Mouse (Mus musculus) adipose tissue, adult 10 weeks (tissue): ENCODE results near the gene Gpr137b. TPM values are rescaled to one million over a fixed set of nuclear protein-coding genes. Genes with fewer than 3 reads are reported as not detected.

ENCODE experiments used
- polyA plus RNA-seq: library from polyadenylated mRNA; stranded (reverse); fragments of 350-450 nt; fragmentation: Illumina TruSeq; extraction: RNeasy Lipid Tissue Mini Kit (QIAGEN cat#74804); gene quantifications from one replicate; pipeline ENCODE4 v1.2.3, GENCODE M21; 2014; ENCODE audit warnings: low read depth, low replicate concordance

The Gpr137b gene
- polyA plus RNA-seq, result 7.9 TPM

DNA sequence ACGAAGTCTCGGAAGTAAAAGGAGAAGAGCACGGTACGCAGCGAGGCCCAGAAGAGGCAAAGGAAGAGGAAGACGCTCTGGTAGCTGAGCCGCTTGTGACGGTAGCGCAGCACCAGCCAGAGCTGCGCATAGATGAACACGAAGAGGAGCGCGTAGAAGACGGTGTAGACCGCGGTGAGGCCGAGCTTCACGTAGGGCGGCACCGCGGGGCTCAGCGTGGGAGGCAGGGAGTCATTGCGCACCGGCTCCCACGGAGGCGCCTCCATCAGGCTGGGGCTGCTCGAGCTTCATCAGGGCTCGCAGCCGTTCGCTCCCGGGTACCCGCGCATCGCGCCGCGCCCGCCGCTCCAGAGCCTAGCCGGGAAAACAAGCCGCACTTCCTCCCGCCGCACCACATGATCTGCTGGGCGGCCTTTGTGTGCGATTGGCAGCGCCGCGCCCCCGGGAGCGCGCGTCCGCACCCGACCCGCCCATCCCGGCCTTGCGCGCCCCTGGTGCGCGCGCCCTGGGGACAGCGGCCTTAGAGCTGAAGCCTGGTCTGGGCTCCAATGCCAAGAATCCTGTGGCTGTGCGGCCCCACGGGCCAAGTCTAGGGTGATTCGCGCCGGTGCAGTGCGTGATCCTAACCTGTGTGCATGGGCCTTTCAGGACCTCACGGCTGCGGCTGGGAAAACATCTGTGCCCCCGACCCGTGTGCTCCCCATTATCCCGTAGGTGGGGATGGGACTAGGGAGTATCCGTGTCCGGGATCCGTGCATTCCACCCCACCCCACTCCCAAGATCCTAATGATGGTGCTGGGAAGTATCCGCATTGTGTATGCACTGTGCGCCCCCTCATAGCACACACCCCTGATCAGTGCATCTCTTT is at the start of gene Gpr137b:
Gene Gpr137b, minus strand, starts transcription at position 787 of the 868 bp plus-strand sequence.

DNA sequence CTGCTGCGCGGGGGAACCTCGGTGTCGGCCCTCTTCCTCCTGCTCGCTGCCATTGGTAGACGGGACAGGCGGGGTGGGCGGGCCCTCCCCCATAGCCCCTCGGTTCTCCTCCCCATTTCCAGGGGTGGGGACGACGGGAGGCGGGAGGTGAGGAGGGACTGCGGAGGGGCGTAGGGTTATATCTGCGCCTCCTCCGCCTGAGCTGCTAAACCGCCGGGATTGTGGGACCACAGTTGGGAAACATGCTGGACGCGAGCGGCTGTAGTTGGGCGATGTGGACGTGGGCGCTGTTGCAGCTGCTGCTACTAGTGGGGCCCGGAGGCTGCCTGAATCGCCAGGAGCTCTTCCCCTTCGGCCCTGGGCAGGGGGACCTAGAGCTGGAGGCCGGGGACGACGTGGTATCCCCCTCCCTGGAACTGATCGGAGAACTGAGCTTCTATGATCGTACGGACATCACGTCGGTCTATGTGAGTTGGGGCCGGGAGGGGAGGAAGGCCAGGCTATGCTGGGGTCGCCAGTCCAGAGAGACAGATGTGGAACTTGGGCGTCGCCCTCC is 43.7 kb upstream of the Gpr137b start, which contains the start of gene Nid1:
Gene Nid1, plus strand, starts transcription at position 92 of the 556 bp plus-strand sequence.

Other genes starting within 250 kb of the Gpr137b start
- not detected for gene Prl2c5, start 211.3 kb downstream of the Gpr137b start, polyA plus RNA-seq
- 173 TPM for gene Nid1, start 43.5 kb upstream of the Gpr137b start, polyA plus RNA-seq
- 5.9 TPM for gene Lyst, start 196.4 kb upstream of the Gpr137b start, polyA plus RNA-seq